Mouse (Mus musculus) limb, embryonic 11.5 days (tissue): Measurements from ENCODE around the gene Rabl3. TPM values are rescaled to one million over a fixed set of nuclear protein-coding genes. Genes with fewer than 3 reads are reported as not detected.
A peak's percentile ranks its signal among the peaks of the same experiment; 100 is the strongest.

Experiments
- ATAC-seq: fragments of 200-750 bp; cut with Nextera tagmentation; 2 replicates; pipeline ENCODE4 v1.8.0; 2017; ENCODE audit warnings: low read depth; ENCODE audit not compliant: insufficient number of reproducible peaks, low FRiP score, low TSS enrichment
- DNase-seq: peaks from one replicate; pipeline ENCODE4 v3.0.0-alpha.2; 2015; ENCODE audit warnings: low spot score
- H3K27ac ChIP-seq: fragments of 300-500 bp; sonication (generic); replicated peaks from 2 replicates; pipeline ENCODE4 v1.5.1; 2014; ENCODE audit warnings: low read depth, mild to moderate bottlenecking, low read length
- H3K27me3 ChIP-seq: fragments of 300-500 bp; sonication (generic); 2 replicates; pipeline ENCODE4 v1.6.1; 2014; ENCODE audit warnings: mild to moderate bottlenecking, low read length, mixed read lengths; ENCODE audit not compliant: control insufficient read depth, insufficient read depth
- H3K36me3 ChIP-seq: fragments of 300-500 bp; sonication (generic); 2 replicates; pipeline ENCODE4 v1.6.1; 2014; ENCODE audit warnings: mild to moderate bottlenecking, low read length, moderate library complexity, mixed read lengths; ENCODE audit not compliant: control insufficient read depth, insufficient read depth
- H3K4me1 ChIP-seq: fragments of 300-500 bp; sonication (generic); 2 replicates; pipeline ENCODE4 v1.6.1; 2014; ENCODE audit warnings: low read length, mixed read lengths; ENCODE audit not compliant: control insufficient read depth, insufficient read depth
- H3K4me2 ChIP-seq: fragments of 300-500 bp; sonication (generic); 2 replicates; pipeline ENCODE4 v1.6.1; 2014; ENCODE audit warnings: low read depth, mild to moderate bottlenecking, moderate library complexity; ENCODE audit not compliant: severe bottlenecking
- H3K4me3 ChIP-seq: fragments of 300-500 bp; sonication (generic); 2 replicates; pipeline ENCODE4 v1.5.1; 2014; ENCODE audit warnings: low read depth, low read length
- H3K9ac ChIP-seq: fragments of 300-500 bp; sonication (generic); 2 replicates; pipeline ENCODE4 v1.6.1; 2014; ENCODE audit warnings: mild to moderate bottlenecking, low read length
- H3K9me3 ChIP-seq: fragments of 300-500 bp; sonication (generic); 2 replicates; pipeline ENCODE4 v1.6.1; 2016; ENCODE audit warnings: low read length; ENCODE audit not compliant: control insufficient read depth
- WGBS: fragments of 180-500 bp; shearing (Covaris S2); extraction: QIAGEN DNeasy Blood & Tissue Kit; methylation state at CpG from one replicate; pipeline ENCODE4 v1.1.7; 2014; 5-methylcytosine and 5-hydroxymethylcytosine counted together
- polyA plus RNA-seq: library from polyadenylated mRNA; unstranded; fragments of >200 nt; fragmentation: Nextera tagmentation; extraction: Ambion mirVana; gene quantifications from 2 replicates; pipeline ENCODE4 v1.2.1, GENCODE M21; 2014

The Rabl3 gene
- 42.7 and 42.9 TPM in 2 replicates for polyA plus RNA-seq

DNA sequence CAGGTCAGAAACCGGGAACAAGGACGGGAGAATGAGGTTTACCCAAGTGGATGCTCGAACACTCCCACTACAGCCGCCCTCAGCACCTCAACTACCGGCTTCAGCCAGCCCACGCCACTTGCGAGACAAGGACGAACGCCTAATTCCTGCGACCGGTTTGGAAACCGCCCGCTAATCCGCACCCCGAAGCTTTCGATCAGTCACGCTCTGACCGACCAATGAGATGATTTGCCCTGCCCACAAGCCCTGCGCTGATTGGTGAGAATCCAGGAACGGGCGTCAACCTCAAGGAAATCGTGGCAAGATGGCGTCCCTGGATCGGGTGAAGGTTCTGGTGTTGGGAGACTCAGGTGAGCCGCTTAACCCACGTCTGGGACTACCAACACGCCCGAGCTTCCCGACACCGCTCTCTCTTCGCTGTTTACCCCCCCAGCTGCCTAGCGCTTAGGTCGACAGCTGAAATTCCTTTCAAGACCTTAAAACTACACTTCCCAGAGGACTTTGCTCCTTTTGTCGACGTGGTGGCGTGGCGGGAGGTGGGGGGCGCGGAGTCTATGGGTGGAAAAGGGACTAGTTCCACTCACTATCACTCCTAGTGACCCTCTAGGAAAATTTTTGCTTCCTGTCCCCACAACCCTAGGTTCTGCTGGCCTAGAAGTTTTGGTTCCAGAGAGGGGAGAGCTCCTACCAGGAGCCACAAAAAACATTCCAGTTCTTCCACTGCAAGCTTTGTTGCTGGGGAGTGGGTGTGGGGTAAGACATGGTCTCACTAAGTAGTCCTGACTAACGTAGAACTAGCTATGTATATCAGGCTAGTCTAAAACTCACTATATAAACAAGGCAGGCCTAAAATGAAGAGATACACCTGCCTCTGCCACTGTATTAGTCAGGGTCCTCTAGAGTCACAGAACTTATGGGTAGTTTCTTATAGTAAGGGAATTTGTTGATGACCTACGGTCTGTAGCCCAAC lies at the start of gene Rabl3, which contains the start of gene Gtf2e1:
Gene Rabl3, plus strand, starts transcription at position 275 of the 970 bp plus-strand sequence.
Gene Gtf2e1, minus strand, starts transcription at position 179 of the 970 bp plus-strand sequence.
- Histone ChIP-seq H3K4me2 (peak within 1 kb of the TSS; percentile 80), H3K9me3 (no peaks in the 10 kb centered on the region), H3K27me3 (no peaks in the 10 kb centered on the region), H3K4me3 (peak within 1 kb of the TSS; percentile 84), H3K27ac (peak within 1 kb of the TSS; percentile 80), H3K9ac (peak within 1 kb of the TSS; percentile 84), H3K4me1 (0 out of 2 replicates have a peak, but pooled peaks cover 2% of the 10 kb centered on the region), H3K36me3 (no peaks in the 10 kb centered on the region; the same call in 1 of the 2 replicates)
- DNase-seq (peak; percentile 96), ATAC-seq (peak; percentile 100)
- WGBS: 2% methylated on average over 41 of the region's 41 CpGs

DNA sequence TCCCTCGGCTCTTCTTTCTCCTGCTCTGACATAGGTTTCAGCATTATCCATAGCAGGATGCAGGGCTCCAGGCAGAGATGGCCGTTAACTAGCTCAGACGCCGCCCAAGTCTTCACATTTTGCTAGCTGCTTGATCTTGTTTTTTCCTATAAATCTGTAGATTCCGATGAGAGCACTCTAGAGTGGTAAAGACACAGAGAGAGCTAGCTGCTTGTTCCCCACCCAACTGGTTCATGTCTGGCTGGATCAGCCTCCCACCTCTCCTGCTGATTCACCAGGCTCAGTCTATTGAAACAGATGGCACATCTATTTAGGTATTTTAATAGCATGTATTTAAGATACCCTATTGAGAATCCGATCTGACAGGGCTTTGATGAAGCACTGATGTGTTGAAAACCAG lies 44.7 kb upstream of the Rabl3 start:
- no peaks in the 10 kb centered on the region for H3K4me1 ChIP-seq
- no peak overlapping the region for H3K27ac ChIP-seq
- H3K36me3 ChIP-seq: no peaks in the 10 kb centered on the region
- no peaks in the 10 kb centered on the region for H3K27me3 ChIP-seq
- WGBS: 79% methylated on average over 6 of the region's 6 CpGs
- H3K4me3 ChIP-seq: no peak overlapping the region
- no peak for DNase-seq
- H3K4me2 ChIP-seq: no peak overlapping the region
- ATAC-seq: no peak
- no peaks in the 10 kb centered on the region for H3K9me3 ChIP-seq
- no peak overlapping the region for H3K9ac ChIP-seq

GRCm38 (mm10) chr16:37498581-37498980 lies 41.1 kb upstream of the Rabl3 start:
- H3K4me3 ChIP-seq: no peak overlapping the region
- WGBS: 79% methylated on average over 9 of the region's 9 CpGs
- no peaks in the 10 kb centered on the region for H3K4me1 ChIP-seq
- no peak overlapping the region for H3K4me2 ChIP-seq
- H3K9me3 ChIP-seq: no peaks in the 10 kb centered on the region
- ATAC-seq: no peak
- H3K9ac ChIP-seq: no peak overlapping the region
- H3K36me3 ChIP-seq: no peaks in the 10 kb centered on the region
- H3K27ac ChIP-seq: no peak overlapping the region
- H3K27me3 ChIP-seq: no peaks in the 10 kb centered on the region
- no peak for DNase-seq

DNA sequence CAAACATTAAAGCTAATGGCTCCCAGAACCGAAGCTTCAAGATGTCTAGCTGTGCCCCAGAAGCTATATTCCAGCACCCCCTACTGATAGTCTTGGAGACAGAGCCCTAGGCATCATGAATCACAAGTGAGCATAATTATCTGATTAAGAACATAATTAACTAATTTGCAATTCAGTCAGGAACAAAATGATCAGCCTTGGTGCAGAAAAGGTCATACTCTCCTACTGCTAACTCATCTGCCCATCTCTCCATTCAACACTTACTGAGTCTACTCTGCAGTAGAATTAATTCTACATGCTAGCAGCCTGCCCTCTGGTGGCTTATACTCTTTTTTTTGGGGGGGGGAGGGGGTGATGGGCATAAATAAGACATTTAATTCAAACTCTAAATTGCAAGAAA lies 35.2 kb upstream of the Rabl3 start:
- Histone ChIP-seq H3K9me3 (no peaks in the 10 kb centered on the region), H3K4me3 (no peak overlapping the region), H3K4me2 (no peak overlapping the region), H3K36me3 (no peaks in the 10 kb centered on the region), H3K27ac (no peak overlapping the region), H3K9ac (no peak overlapping the region), H3K27me3 (no peaks in the 10 kb centered on the region), H3K4me1 (no peaks in the 10 kb centered on the region)
- no peak for ATAC-seq
- 47% methylated on average over 1 of the region's 1 CpGs for WGBS
- DNase-seq: no peak

- Histone ChIP-seq H3K4me2 (no peak overlapping the region), H3K27me3 (no peaks in the 10 kb centered on the region), H3K4me3 (no peak overlapping the region), H3K9me3 (no peaks in the 10 kb centered on the region), H3K36me3 (peaks cover 5% of the 10 kb centered on the region), H3K4me1 (no peaks in the 10 kb centered on the region), H3K9ac (no peak overlapping the region), H3K27ac (no peak overlapping the region)
- DNase-seq (no peak), ATAC-seq (no peak)
- 97% methylated on average over 9 of the region's 9 CpGs for WGBS
These were observed 32.9 kb upstream of the Rabl3 start for GRCm38 (mm10) chr16:37506751-37507150.

DNA sequence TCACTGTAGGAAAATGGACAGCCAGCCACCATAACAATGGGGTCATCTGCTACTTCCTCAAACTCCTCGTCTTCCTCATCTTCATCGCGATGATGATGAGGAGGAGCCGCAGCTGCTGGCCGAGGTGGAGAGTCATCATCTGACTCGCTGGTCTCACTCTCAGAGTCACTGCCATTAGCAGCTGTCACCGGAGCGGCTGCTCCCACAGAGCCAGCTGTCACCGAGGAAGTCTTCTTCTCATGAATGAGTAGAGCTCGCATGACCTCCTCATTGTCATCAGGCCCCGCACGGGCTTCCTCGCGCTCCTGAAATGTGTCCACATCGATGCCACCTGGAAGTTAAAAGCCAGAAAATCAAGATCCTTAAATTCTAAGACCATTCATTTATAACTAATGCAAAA lies 28.2 kb upstream of the Rabl3 start:
- Histone ChIP-seq H3K9me3 (no peaks in the 10 kb centered on the region), H3K36me3 (peaks cover 9% of the 10 kb centered on the region), H3K9ac (no peak overlapping the region), H3K4me2 (no peak overlapping the region), H3K27ac (no peak overlapping the region), H3K4me3 (no peak overlapping the region), H3K27me3 (no peaks in the 10 kb centered on the region), H3K4me1 (no peaks in the 10 kb centered on the region)
- 95% methylated on average over 15 of the region's 15 CpGs for WGBS
- no peak for ATAC-seq
- DNase-seq: no peak

DNA sequence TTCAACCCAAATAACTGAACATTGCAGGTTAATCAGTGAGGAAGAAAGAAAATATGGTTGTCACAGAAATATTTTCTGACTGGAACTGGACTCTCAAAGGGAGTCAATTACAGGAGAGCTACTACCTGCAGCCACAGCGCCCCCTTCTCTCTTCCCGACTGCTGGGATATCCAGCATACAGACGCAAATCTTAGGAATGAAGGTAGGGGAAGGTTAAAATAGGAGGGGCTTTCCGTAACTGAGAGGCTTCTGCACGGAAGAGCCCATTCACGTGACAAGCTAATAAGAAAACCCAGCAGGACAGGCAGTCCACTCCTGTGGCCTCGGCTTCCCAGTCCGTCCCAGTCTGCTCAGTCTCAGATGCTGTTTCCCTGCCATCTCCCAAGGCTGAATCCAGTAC lies 25.0 kb upstream of the Rabl3 start:
- Histone ChIP-seq H3K27me3 (no peaks in the 10 kb centered on the region), H3K36me3 (peaks cover 9% of the 10 kb centered on the region)

GRCm38 (mm10) chr16:37516376-37516993 lies 23.2 kb upstream of the Rabl3 start:
- peaks cover 9% of the 10 kb centered on the region for H3K36me3 ChIP-seq
- H3K9me3 ChIP-seq: no peaks in the 10 kb centered on the region
- WGBS: 86% methylated on average over 6 of the region's 6 CpGs

More for the DNA sequence above, 25.0 kb upstream of the Rabl3 start:
- Histone ChIP-seq H3K4me2 (no peak overlapping the region), H3K27ac (no peak overlapping the region), H3K9me3 (no peaks in the 10 kb centered on the region), H3K4me1 (no peaks in the 10 kb centered on the region), H3K9ac (no peak overlapping the region), H3K4me3 (no peak overlapping the region)
- WGBS: 90% methylated on average over 8 of the region's 8 CpGs
- ATAC-seq (no peak), DNase-seq (no peak)

More at GRCm38 (mm10) chr16:37516376-37516993, 23.2 kb upstream of the Rabl3 start:
- ATAC-seq: no peak
- Histone ChIP-seq H3K27me3 (no peaks in the 10 kb centered on the region), H3K4me2 (no peak overlapping the region), H3K27ac (no peak overlapping the region), H3K4me1 (no peaks in the 10 kb centered on the region), H3K9ac (no peak overlapping the region), H3K4me3 (no peak overlapping the region)
- DNase-seq: no peak
